Mouse (Mus musculus): ENCODE results near the gene Ints1.

Ints1 gene

GRCm38 (mm10) chr5:139801880-139802279 is 26.4 kb upstream of the Ints1 start:
- no peak for ATAC-seq (ENCODE audit: insufficient number of reproducible peaks, low FRiP score, low TSS enrichment)

DNA sequence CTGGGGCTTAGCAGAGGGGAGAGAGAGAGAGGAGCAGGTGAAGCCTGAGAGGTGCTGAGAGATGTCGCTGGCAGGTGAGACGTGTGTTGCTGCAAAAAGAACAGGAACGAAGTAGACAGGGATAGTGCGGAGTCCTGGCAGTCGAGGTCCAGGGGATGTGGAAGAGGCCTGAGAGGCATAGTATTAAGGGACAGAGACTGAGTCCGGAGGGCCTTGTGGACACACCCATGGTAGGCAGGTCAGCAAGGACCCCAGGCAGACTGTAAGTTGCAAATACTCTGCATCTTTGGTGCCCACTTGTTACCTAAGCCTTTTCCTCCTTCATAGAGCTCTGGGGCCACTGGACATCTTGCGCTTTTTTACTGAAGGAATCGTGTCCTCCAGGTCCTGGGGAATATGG is 25.8 kb upstream of the Ints1 start:
- ATAC-seq (ENCODE audit: insufficient number of reproducible peaks, low FRiP score, low TSS enrichment): no peak

DNA sequence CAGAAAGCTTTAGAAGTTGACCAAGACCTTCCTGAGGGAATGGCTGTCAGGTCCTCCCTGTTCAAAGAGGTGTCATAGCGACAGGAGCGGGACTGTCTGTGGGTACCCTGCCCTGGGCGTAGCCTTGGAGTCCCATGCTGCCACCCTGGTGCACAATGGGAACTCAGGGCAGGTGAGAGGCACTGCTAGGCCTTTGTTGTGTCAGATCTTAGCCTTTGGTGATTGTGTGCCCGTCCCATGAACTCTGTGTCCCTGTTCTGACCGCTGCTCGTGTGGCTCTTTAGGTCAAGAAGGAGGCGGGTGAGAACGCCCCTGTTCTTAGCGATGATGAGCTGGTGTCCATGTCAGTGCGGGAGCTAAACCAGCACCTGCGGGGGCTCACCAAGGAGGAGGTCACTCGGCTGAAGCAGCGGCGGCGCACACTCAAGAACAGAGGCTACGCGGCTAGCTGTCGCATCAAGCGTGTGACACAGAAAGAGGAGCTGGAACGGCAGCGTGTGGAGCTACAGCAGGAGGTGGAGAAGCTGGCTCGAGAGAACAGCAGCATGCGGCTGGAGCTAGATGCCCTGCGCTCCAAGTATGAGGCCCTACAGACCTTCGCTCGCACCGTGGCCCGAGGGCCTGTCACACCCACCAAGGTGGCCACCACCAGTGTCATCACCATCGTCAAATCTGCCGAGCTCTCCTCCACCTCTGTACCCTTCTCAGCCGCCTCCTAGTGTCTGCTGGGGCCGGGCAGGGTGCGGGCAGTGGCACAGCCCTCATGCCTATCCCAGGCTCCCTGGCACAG is 24.5 kb upstream of the Ints1 start:
- no peak for ATAC-seq (ENCODE audit: insufficient number of reproducible peaks, low FRiP score, low TSS enrichment)

DNA sequence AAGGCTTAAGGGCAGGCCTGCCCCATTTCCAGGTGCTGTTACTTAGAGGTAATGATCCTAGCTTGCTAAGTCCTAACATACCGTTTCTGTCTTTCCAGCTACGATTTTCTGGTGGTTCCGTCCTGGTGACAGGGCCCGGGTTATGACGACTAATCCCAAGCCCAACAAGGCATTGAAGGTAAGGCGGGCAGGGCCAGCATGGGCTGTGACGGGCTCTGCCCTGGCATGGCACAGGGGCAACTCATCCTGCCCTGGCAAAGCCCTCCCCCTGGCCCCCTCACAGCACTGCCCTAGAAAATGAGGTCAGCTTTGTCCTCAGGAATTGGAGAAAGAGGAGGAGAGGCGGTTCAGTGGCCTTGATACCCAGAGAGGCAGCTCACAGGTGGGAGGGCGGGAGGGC is 23.6 kb upstream of the Ints1 start:
- ATAC-seq (ENCODE audit: insufficient number of reproducible peaks, low FRiP score, low TSS enrichment): no peak

DNA sequence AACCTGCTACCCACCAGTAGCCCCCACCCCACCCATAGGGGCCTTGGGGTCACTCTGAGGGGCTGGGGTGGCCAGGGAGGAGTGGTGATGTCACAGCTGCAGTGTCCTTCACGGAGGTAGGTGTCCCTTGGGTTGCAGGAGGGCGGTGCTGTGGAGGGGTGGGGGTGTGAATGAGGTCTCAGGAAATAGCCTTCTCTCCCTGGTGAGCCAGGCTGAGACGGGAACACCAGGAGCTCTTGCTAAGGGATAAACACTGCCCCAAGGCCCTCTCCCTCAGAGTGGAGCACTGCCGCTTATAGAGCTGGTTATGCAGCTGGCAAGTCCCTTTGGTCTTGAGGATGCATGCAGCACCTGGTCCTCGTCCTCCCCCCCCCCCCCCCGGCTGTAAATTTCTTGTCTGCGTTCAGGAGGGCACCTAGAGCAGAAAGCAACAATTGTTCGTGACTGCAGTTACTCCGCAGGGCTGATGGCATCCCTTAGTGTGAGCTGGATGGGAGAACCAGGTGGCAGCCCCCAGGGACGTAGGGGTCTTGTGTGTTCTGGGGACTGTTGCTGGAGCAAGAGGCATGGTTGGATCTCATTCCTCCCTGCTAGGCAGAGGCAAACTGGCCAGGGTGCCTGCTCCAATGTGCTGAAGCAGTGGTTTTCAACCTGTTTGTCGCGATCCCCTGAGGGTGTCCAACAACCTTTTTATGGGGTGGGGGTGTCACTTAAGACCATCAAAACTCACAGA is 22.9 kb upstream of the Ints1 start:
- ATAC-seq (ENCODE audit: insufficient number of reproducible peaks, low FRiP score, low TSS enrichment): no peak

DNA sequence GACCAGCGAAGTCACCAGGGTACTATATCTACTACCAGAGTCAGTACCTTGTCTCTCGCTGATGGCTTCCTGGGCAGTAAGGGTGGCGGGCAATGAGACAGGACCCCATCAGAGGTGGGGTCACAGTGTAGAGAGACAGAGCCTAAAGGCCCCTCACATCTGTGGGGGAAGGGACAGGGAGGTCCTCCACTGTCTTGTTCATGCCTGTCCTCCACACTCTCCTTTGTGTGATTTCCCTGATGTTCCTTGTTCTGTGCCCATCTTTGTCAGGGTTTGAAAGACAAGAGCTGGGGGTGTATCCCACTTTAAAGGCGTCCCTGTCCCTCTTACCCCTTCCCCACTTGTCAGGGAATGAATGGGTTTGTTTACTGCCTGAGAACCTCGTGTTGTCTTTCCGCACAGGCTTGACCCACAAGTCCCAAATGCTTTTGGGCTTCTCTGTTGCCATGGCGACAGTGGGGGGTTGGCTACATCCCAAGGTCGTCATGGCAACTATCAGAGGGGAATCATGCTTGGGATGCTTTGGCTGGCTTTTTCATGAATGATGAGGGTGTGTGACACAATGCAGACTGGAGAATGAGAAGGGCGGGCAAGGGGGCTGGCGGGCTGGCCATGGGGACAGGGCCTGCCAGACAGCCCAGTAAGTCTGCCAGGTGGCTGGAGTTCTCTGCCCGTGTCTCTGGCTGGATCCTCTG is 22.1 kb upstream of the Ints1 start:
- no peak for ATAC-seq (ENCODE audit: insufficient number of reproducible peaks, low FRiP score, low TSS enrichment)

- ATAC-seq (ENCODE audit: insufficient number of reproducible peaks, low FRiP score, low TSS enrichment): no peak
Measured at GRCm38 (mm10) chr5:139796900-139797299, 21.4 kb upstream of the Ints1 start.

DNA sequence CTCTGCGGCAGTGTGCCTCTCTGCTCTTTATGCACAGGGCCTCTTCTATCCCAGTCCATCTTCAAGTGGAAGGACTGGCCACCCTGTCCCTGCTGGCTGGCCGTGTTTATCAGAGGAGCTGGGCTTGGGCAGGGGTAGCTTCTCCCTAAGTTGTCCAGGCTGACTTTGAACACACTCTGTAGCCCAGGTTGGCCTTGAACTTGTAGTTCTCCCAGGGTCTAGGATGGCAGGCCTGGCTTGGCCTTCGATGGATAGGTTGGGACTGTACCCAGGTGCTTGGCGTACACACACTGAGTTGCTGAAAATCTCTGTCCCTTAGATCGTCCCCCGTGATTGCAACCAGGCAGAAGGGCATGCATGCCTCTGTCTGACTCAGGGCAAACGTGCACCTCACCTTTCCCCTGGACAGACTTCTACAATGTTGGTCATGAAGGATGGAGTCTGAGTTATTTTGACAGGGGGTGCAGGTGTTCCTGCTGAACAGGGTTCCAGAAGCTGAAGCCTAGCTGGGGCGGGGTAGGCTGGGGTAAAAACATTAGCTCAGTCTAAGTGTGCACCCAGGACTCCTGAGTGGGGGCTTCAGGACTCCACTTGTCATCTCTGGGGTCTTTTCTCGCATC is 20.6 kb upstream of the Ints1 start:
- ATAC-seq (ENCODE audit: insufficient number of reproducible peaks, low FRiP score, low TSS enrichment): no peak

DNA sequence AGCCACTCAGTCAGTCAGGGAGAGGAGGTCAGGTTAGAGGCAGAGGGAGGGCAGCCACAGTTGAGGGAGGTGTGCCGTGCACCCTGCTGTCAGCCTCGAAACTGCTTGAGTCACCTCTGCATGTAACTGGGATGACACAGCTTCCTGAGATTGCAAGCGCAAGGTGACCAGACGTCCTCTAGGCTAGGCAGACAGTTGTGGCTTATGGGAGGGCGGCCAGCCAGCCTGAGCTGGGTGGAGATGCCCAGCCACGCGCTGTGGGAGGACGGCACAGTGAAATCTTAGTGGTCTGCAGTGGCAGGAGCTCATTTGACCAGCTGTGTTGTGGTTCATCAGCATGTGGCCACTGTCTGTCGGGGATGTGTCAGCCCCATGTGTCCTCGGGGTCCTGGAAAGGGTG is 19.5 kb upstream of the Ints1 start:
- no peak for ATAC-seq (ENCODE audit: insufficient number of reproducible peaks, low FRiP score, low TSS enrichment)

- ATAC-seq (ENCODE audit: insufficient number of reproducible peaks, low FRiP score, low TSS enrichment): no peak
Measured at GRCm38 (mm10) chr5:139794137-139794536, 18.7 kb upstream of the Ints1 start.

- no peak for ATAC-seq (ENCODE audit: insufficient number of reproducible peaks, low FRiP score, low TSS enrichment)
Measured at GRCm38 (mm10) chr5:139793338-139794089, 18.0 kb upstream of the Ints1 start.

DNA sequence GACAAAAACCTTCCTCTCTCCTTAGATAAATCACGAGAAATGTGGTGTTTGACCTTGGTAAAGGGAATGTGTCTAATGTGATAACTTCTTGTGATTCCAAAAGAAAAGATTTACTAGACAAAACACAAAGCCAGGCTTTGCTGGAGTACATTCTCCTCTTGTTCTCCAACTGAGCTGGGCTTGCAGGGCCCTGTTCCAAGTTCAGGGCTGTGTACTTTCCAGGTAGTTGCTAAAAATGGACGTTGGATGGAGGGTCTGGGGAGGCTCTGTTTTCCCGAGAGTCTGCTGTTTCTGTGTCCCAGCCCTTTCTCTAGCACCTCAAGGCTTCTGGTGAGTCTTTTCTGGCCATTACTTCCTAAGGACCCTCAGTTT is 17.5 kb upstream of the Ints1 start:
- no peak for ATAC-seq (ENCODE audit: insufficient number of reproducible peaks, low FRiP score, low TSS enrichment)

GRCm38 (mm10) chr5:139792159-139792775 is 16.8 kb upstream of the Ints1 start:
- ATAC-seq (ENCODE audit: insufficient number of reproducible peaks, low FRiP score, low TSS enrichment): no peak

DNA sequence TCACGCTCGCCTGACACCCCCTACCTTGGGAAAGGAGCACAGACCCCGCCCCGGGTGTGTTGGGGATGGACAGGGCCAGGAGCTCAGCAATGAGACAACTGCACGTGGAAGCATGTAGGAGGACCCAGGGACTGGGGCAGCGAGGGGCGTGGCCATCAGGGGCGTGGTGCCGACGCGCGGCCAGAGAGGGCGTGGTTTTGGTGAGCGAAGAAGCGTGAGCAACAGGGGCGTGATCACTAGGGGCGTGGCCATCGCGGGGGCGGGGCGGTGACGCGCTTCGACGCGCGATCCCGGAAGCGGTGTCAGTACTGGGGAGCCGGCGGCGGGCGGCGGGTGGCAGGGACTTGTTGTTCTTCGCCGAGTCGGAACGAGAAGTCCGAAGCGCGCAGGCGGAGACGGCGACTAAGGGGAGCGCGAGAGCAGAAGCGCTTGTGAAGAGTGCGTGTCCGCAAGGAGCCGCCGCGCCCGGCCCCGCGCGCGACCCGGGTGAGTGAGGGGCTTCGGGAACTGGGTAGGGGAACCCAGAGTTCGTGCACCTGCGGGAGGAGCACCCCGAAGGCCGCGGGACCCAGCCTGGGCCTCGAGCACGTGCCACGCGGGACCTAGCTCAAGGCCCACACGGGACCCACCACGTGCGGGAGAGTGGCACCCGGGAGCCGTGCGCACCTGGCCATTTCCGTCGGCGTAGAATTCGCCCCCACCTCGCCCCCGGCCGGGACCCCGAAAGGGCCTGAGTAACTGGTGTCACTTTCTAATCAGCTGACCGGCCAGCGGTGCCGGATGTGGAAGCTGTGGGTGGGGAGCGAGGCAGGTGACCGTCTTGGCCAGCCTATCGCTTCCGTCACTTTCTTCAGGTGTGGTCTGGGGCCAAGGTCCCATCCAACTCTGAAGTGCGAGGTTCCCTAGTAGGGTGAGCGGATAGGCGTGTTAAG is 16.0 kb upstream of the Ints1 start, which contains the start of gene Mafk:
Mafk (plus strand) TSS at position 287 of the 932 bp plus-strand sequence.
- peak; percentile 64; the same call in 1 of the 2 replicates for ATAC-seq (ENCODE audit: insufficient number of reproducible peaks, low FRiP score, low TSS enrichment)

DNA sequence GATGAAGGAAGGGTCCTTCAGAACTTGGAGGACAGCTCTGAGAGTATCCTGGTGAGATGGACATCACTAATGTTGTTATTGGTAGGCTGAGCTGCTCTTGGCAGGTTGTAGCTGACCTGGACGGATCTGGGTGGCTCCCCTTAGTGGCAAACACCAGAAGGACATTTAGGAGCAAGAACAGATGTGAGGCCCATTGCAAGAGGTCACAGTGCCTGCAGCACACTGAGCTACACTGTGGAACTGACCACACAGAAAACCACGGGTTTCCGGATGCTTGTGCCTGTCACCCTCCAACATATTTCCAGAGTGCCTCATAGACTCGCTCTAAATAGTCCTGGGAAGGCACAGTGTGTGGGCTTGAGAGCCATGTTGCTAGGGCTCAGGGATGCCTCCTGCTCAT is 14.0 kb upstream of the Ints1 start:
- ATAC-seq (ENCODE audit: insufficient number of reproducible peaks, low FRiP score, low TSS enrichment): no peak

DNA sequence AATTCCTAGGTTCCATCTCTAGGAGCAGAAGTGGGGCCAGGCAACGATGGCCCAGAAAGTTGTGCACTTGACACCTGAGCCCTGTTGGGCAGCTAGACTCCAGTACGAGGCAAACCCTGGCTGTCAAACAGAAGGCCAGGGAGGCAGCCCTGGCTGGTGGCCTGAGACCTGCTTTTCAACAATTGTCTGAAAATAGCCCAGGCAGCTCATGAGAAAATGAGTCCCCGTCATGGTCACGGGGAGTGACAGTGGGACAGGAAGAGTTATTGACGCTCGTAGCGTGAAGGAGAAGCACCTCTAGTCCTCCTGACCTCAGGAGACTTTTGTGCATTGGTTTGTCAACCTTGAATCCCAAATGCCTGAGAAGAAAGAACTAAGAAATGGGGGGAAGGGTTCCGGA is 5.9 kb upstream of the Ints1 start:
- no peak for ATAC-seq (ENCODE audit: insufficient number of reproducible peaks, low FRiP score, low TSS enrichment)

GRCm38 (mm10) chr5:139776966-139777365 is 1.5 kb upstream of the Ints1 start:
- no peak for ATAC-seq (ENCODE audit: insufficient number of reproducible peaks, low FRiP score, low TSS enrichment)

GRCm38 (mm10) chr5:139768216-139768615 is 7.3 kb downstream of the Ints1 start:
- no peak for ATAC-seq (ENCODE audit: insufficient number of reproducible peaks, low FRiP score, low TSS enrichment)

GRCm38 (mm10) chr5:139764296-139764695 is 11.2 kb downstream of the Ints1 start:
- ATAC-seq (ENCODE audit: insufficient number of reproducible peaks, low FRiP score, low TSS enrichment): no peak
